Mouse (Mus musculus) kidney, postnatal 25 days (tissue): ENCODE measurements at regions not wholly inside any gene's neighbourhood (a gene's known extent, or its start where the extent isn't known, plus 50 kb on each side); places are given as distances from the start of the nearest gene placed in this dataset.

Experiments used
- DNase-seq, 2 experiments: peaks; one replicate each; pipeline ENCODE4 v3.0.0; 2021; ENCODE audit warnings: mixed read lengths in 2 of 2

DNA sequence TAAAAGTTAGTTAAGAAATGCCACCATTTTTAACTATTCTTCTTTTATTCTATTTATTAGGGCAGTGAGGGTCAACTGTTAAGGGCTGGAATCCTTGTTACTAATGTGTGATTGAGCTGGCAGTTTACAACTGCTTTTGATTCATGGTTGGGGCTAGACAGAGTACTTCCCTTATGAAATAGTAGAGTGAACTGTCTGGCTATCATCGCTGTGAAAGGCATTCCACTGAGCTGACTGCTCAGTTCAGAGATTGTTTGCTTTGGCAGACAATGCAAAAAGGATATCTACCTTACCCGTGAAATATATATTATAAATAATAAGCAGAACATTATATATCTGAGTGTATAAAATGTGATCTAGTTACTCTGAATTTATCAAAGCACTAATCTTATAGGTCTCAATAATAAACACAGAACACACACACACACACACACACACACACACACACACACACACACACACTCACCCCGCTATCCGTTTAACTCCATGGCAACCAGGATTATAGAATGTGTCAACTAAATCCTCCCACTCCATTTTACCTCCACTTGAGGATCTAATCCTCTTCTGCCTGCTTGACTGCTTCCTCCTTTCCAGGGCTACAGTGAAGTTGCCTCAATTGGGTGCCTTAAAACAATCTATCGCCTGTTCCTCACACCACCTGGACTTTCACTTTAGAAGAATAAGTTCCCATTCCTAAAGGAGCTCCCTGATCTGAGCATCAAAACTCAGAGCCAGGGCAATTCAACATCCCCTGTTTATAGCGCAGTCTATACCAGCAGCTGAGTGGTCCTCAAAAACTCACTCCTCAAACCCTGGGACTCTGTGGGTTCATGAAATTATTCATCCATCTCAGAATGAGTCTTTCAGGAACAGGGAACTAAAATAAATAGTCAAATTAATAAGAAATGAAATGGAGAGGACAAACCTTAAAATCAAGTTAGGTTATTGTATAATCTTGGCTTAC, 126.6 kb downstream of the Gm9733 start:
- no peak for DNase-seq

DNA sequence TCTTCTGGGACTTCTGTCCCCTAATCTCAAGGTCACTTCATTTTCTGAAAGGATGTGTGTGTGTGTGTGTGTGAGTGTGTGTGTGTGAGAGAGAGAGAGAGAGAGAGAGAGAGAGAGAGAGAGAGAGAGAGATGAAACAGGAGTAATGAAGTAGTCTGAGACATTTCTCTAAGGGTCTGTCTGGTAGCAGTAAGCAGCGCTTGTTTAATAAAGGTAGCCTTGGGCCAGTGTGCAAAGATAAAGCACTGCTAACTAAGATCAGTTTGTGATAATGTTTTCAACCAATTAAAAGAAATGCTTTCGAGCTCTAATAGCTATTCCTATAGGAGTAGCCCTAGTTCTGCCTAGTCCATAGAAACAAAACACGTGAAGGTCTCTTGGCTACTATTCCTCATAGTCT, 119.7 kb downstream of the Gm9733 start:
- no peak for DNase-seq

- no peak for DNase-seq
These were observed 114.5 kb downstream of the Gm9733 start for GRCm38 (mm10) chr3:15217591-15217990.

DNA sequence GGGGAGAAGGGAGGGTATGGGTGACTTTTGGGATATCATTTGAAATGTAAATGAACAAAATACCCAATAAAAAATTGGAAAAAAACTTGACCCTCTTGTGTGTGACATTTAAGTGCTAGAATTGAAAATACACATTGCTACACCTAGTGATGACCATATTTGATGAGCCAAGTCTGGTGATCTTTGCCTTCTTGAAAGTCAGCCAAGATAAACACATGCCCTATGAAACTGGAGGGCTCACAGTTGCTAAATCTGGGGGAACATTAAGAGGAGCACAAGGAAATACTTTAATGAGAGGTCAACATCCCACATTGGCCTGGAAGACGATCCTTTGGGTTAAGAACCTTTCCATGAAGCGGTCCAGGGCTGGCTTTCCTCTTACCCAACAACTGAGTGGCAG, 112.8 kb downstream of the Gm9733 start:
- DNase-seq, result no peak

DNA sequence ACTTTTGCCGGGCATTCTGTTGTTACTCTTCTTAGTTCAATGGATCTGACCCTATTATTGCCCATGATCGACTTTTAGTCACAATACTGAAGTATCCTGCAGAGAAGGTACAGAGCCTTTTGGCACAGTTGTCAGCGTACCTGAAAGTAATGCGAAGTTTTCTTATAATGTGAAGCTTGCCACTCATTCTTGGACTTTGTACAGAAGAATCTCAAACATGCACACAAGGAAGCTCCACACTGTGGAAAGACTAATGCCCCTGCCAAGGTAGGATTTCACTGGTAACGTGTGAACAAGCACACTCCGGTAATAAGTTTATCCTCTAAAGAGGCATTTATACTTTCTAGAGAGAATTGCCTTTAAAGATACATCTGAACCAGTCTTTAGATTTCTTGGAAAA, 108.8 kb downstream of the Gm9733 start:
- DNase-seq, result peak; percentile 3 to 28

- DNase-seq, result no peak
These were observed 107.7 kb downstream of the Gm9733 start for GRCm38 (mm10) chr3:15224452-15224851.

GRCm38 (mm10) chr3:15228641-15229040, 103.5 kb downstream of the Gm9733 start:
- no peak for DNase-seq

- DNase-seq, result no peak
These were observed 101.9 kb downstream of the Gm9733 start for GRCm38 (mm10) chr3:15230204-15230603.

GRCm38 (mm10) chr3:15231433-15231832, 100.7 kb downstream of the Gm9733 start:
- DNase-seq, result no peak

GRCm38 (mm10) chr3:15237817-15238432, 94.2 kb downstream of the Gm9733 start:
- no peak for DNase-seq

DNA sequence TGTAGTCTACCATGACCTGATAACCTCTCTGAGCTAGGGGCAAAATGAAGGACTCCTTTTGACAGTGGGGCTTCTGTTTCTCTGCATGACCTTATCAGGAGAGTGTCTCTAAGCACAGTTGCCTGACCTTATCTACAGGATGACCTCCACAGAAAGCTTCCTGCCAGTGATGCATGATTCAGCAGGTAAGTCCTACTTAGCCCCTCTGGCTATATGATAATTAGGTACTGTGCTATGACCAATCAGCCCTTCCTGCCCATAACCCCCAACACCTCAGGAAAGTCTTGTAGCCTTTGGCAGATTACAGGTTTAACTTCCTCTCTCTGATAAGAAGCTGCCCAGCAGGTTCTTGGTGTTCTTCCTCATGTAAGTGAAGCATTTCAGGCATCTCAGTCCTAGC, 89.7 kb downstream of the Gm9733 start:
- DNase-seq, result no peak

GRCm38 (mm10) chr3:15243584-15243983, 88.5 kb downstream of the Gm9733 start:
- no peak for DNase-seq

GRCm38 (mm10) chr3:15244999-15245398, 87.1 kb downstream of the Gm9733 start:
- peak in 1 of 2 experiments; percentile 36 for DNase-seq
